ENCODE assay signal across 8 mouse cellular contexts in the genomic region with DNA sequence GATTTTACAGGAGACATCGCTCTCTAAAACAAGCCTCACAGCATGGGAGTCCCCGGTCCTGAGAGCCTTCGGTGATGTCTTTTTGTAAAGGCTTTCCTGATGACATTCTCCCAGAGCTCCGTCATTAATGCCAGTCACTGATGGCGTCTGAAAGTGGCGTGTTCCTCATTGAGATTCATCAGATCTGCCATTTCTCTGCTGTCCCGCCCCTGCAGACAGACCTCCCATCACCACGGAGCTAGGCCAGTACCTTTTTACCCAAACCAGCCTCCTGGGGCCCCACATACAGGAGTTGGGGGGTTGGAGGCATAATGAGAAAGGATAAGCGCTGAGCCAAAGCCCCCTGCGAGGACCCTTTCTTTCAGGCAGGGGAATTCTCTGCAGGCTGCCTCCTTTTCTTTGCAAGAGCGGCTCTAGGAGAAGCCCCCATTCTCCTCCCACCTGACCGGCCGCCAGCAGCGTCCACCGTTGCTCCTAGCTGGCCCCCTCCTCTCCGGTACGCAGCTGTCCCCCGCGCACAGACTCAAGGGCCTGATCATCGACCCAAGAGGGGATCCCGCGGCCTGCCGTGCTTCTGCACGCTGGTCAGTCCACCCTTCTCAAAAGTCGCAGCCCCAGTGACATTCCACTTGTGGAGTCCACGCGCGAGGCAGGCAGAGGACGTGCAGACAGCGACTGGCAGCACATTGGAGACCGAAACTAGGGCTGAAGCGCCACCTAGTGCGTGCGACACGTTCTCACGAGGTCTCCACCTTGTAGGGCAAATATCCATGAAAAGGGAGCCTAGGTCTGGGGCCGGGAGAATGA. TPM values are rescaled to one million over a fixed set of nuclear protein-coding genes. Genes with fewer than 3 reads are reported as not detected.
A peak's percentile ranks its signal among the peaks of the same experiment; 100 is the strongest.
DNase-seq lines count a peak whose midpoint lies in the region; ATAC-seq lines count a peak whose summit lies in the region.

No protein-coding gene starts in this region.

- no peak for ATAC-seq in erythroblast, adult 5-6 weeks (replicated peaks; ENCODE audit: low FRiP score, poor library complexity, severe bottlenecking)
- peak; percentile 65 for ATAC-seq in intestine, embryonic 14.5 days (replicated peaks; ENCODE audit: low FRiP score, low TSS enrichment, low read depth)
- peak; percentile 80 for ATAC-seq in midbrain, embryonic 11.5 days (ENCODE audit: low FRiP score)

- peaks cover 24% of the 10 kb centered on the region for H3K4me1 ChIP-seq in erythroblast, embryonic 14.5 days (ENCODE audit: control insufficient read depth)
- H3K4me1 ChIP-seq in intestine, embryonic 14.5 days (replicated peaks; ENCODE audit: control insufficient read depth, insufficient read depth, low read length): peaks cover 18% of the 10 kb centered on the region
- peaks cover 27% of the 10 kb centered on the region for H3K4me1 ChIP-seq in limb, embryonic 10.5 days
- H3K4me1 ChIP-seq in midbrain, embryonic 11.5 days (ENCODE audit: control insufficient read depth, insufficient read depth, low read length): peaks cover 47% of the 10 kb centered on the region

- peak overlapping the region; percentile 10; the same call in 1 of the 2 replicates for H3K9ac ChIP-seq in intestine, embryonic 14.5 days (ENCODE audit: low read length)
- peak overlapping the region; percentile 53; the same call in 1 of the 2 replicates for H3K9ac ChIP-seq in midbrain, embryonic 11.5 days (ENCODE audit: low read length)

- no peak overlapping the region for H3K27ac ChIP-seq in intestine, embryonic 14.5 days (ENCODE audit: low read depth)
- H3K27ac ChIP-seq in limb, embryonic 10.5 days: 0 out of 2 replicates have a peak overlapping the region, but pooled peaks have one; percentile 34
- peak overlapping the region; percentile 67; the same call in 1 of the 2 replicates for H3K27ac ChIP-seq in midbrain, embryonic 11.5 days (ENCODE audit: low read depth, low read length)

- peak overlapping the region; percentile 71 for H3K4me2 ChIP-seq in intestine, embryonic 14.5 days (ENCODE audit: low read length)
- H3K4me2 ChIP-seq in midbrain, embryonic 11.5 days: peak overlapping the region; percentile 89

- H3K27me3 ChIP-seq in erythroblast, embryonic 14.5 days (ENCODE audit: control insufficient read depth): peaks cover 68% of the 10 kb centered on the region
- peaks cover 54% of the 10 kb centered on the region for H3K27me3 ChIP-seq in intestine, embryonic 14.5 days (replicated peaks; ENCODE audit: control insufficient read depth, insufficient read depth, low read length)
- H3K27me3 ChIP-seq in limb, embryonic 10.5 days (ENCODE audit: low read depth, poor library complexity, severe bottlenecking): peaks cover 84% of the 10 kb centered on the region
- H3K27me3 ChIP-seq in midbrain, embryonic 11.5 days (ENCODE audit: control insufficient read depth, insufficient read depth, low read length): peaks cover 17% of the 10 kb centered on the region

- peak overlapping the region; percentile 47 for H3K4me3 ChIP-seq in erythroblast, embryonic 14.5 days (replicated peaks)
- H3K4me3 ChIP-seq in intestine, embryonic 14.5 days (ENCODE audit: low read depth, low read length): peak overlapping the region; percentile 40
- H3K4me3 ChIP-seq in limb, embryonic 10.5 days: peak overlapping the region; percentile 56
- H3K4me3 ChIP-seq in midbrain, embryonic 11.5 days (ENCODE audit: low read depth, low read length): peak overlapping the region; percentile 60

- DNase-seq in cerebellum, postnatal 14 days: peak; percentile 86 to 89
- DNase-seq in gastrocnemius, adult 8-10 months (ENCODE audit: low spot score in 2 of 2): peak; percentile 32 to 47
- peak; percentile 84 for DNase-seq in intestine, embryonic 14.5 days (ENCODE audit: low spot score)
- peak; percentile 83 for DNase-seq in limb, embryonic 10.5 days (ENCODE audit: low spot score)
- DNase-seq in midbrain, embryonic 11.5 days (ENCODE audit: low spot score, missing footprints): peak; percentile 97
- peak; percentile 79 for DNase-seq in right cerebral cortex, postnatal 4 days

- H3K36me3 ChIP-seq in erythroblast, embryonic 14.5 days (ENCODE audit: control insufficient read depth): no peaks in the 10 kb centered on the region
- H3K36me3 ChIP-seq in intestine, embryonic 14.5 days (ENCODE audit: control insufficient read depth, insufficient read depth, low read length): no peaks in the 10 kb centered on the region
- H3K36me3 ChIP-seq in limb, embryonic 10.5 days: no peaks in the 10 kb centered on the region
- H3K36me3 ChIP-seq in midbrain, embryonic 11.5 days (ENCODE audit: control insufficient read depth, insufficient read depth, low read length): no peaks in the 10 kb centered on the region

- WGBS in intestine, embryonic 14.5 days: under 1% methylated on average over 37 of the region's 37 CpGs
- under 1% methylated on average over 37 of the region's 37 CpGs for WGBS in limb, embryonic 10.5 days
- WGBS in midbrain, embryonic 11.5 days: 0% methylated on average over 37 of the region's 37 CpGs

- peaks cover 8% of the 10 kb centered on the region; the same call in 1 of the 2 replicates for H3K9me3 ChIP-seq in erythroblast, embryonic 14.5 days (ENCODE audit: control insufficient read depth, low read length)
- no peaks in the 10 kb centered on the region for H3K9me3 ChIP-seq in intestine, embryonic 14.5 days (ENCODE audit: control insufficient read depth, low read length)
- no peaks in the 10 kb centered on the region for H3K9me3 ChIP-seq in limb, embryonic 10.5 days (replicated peaks)
- no peaks in the 10 kb centered on the region for H3K9me3 ChIP-seq in midbrain, embryonic 11.5 days (ENCODE audit: control insufficient read depth, low read length)

RNA-seq across cellular contexts. Expression of gene Fgf15, which starts 0.8 kb away (rescaled TPM):
- not detected in 2 replicates for polyA plus RNA-seq in erythroblast, embryonic 14.5 days (2012)
- total RNA-seq in erythroblast, adult 5-6 weeks (2015; ENCODE audit: low replicate concordance): not detected in 2 replicates
- total RNA-seq in erythroblast, adult 5-6 weeks (2017; ENCODE audit: low replicate concordance): not detected in 2 replicates
- total RNA-seq in gastrocnemius, adult 8-10 months (2022): not detected
- not detected in 2 replicates for polyA plus RNA-seq in intestine, embryonic 14.5 days (2014; fragmentation: Nextera tagmentation; extraction: Ambion mirVana)
- 0.35 and 0.70 TPM in 2 replicates for polyA plus RNA-seq in limb, embryonic 10.5 days (2016; fragmentation: Nextera tagmentation; extraction: Ambion mirVana)
- polyA plus RNA-seq in midbrain, embryonic 11.5 days (2014; fragmentation: Nextera tagmentation; extraction: Ambion mirVana): 89.0 and 104 TPM in 2 replicates

RNA-seq across cellular contexts. Expression of gene LTO1, which starts 19.4 kb away (rescaled TPM):
- polyA plus RNA-seq in erythroblast, embryonic 14.5 days (2012): 1.7 and 2.6 TPM in 2 replicates
- 1.2 and 7.5 TPM in 2 replicates for total RNA-seq in erythroblast, adult 5-6 weeks (2015; ENCODE audit: low replicate concordance)
- total RNA-seq in erythroblast, adult 5-6 weeks (2017; ENCODE audit: low replicate concordance): 8.3 and 16.6 TPM in 2 replicates
- total RNA-seq in gastrocnemius, adult 8-10 months (2022): 1 to 10 TPM; 7.8 to 8.9 (median 8.7) TPM
- polyA plus RNA-seq in intestine, embryonic 14.5 days (2014; fragmentation: Nextera tagmentation; extraction: Ambion mirVana): 19.0 and 19.1 TPM in 2 replicates
- 23.4 and 27.2 TPM in 2 replicates for polyA plus RNA-seq in limb, embryonic 10.5 days (2016; fragmentation: Nextera tagmentation; extraction: Ambion mirVana)
- 28.0 TPM in 2 replicates for polyA plus RNA-seq in midbrain, embryonic 11.5 days (2014; fragmentation: Nextera tagmentation; extraction: Ambion mirVana)

RNA-seq across cellular contexts. Expression of gene Ccnd1, which starts 44.2 kb away (rescaled TPM):
- 0.08 TPM in 2 replicates for polyA plus RNA-seq in erythroblast, embryonic 14.5 days (2012)
- total RNA-seq in erythroblast, adult 5-6 weeks (2015; ENCODE audit: low replicate concordance): 1.2 and 1.5 TPM in 2 replicates
- total RNA-seq in erythroblast, adult 5-6 weeks (2017; ENCODE audit: low replicate concordance): 0.51 and 2.0 TPM in 2 replicates
- 1 to 10 TPM; 2.3 to 6.9 (median 4.0) TPM for total RNA-seq in gastrocnemius, adult 8-10 months (2022)
- polyA plus RNA-seq in intestine, embryonic 14.5 days (2014; fragmentation: Nextera tagmentation; extraction: Ambion mirVana): 83.8 and 94.8 TPM in 2 replicates
- 152 and 160 TPM in 2 replicates for polyA plus RNA-seq in limb, embryonic 10.5 days (2016; fragmentation: Nextera tagmentation; extraction: Ambion mirVana)
- polyA plus RNA-seq in midbrain, embryonic 11.5 days (2014; fragmentation: Nextera tagmentation; extraction: Ambion mirVana): 285 and 288 TPM in 2 replicates

RNA-seq across cellular contexts. Expression of gene Fgf4, which starts 48.3 kb away (rescaled TPM):
- polyA plus RNA-seq in erythroblast, embryonic 14.5 days (2012): not detected in 2 replicates
- total RNA-seq in erythroblast, adult 5-6 weeks (2015; ENCODE audit: low replicate concordance): 1.7 TPM in 1 of 2 replicates, not detected in the other
- not detected in 2 replicates for total RNA-seq in erythroblast, adult 5-6 weeks (2017; ENCODE audit: low replicate concordance)
- total RNA-seq in gastrocnemius, adult 8-10 months (2022): not detected
- not detected in 2 replicates for polyA plus RNA-seq in intestine, embryonic 14.5 days (2014; fragmentation: Nextera tagmentation; extraction: Ambion mirVana)
- 1.5 and 3.2 TPM in 2 replicates for polyA plus RNA-seq in limb, embryonic 10.5 days (2016; fragmentation: Nextera tagmentation; extraction: Ambion mirVana)
- not detected in 2 replicates for polyA plus RNA-seq in midbrain, embryonic 11.5 days (2014; fragmentation: Nextera tagmentation; extraction: Ambion mirVana)

RNA-seq across cellular contexts. Expression of gene Fgf3, which starts 57.6 kb away (rescaled TPM):
- 0.02 TPM in 2 replicates for polyA plus RNA-seq in erythroblast, embryonic 14.5 days (2012)
- 1.7 and 2.3 TPM in 2 replicates for total RNA-seq in erythroblast, adult 5-6 weeks (2015; ENCODE audit: low replicate concordance)
- 1.0 TPM in 1 of 2 replicates, not detected in the other for total RNA-seq in erythroblast, adult 5-6 weeks (2017; ENCODE audit: low replicate concordance)
- not detected for total RNA-seq in gastrocnemius, adult 8-10 months (2022)
- not detected in 2 replicates for polyA plus RNA-seq in intestine, embryonic 14.5 days (2014; fragmentation: Nextera tagmentation; extraction: Ambion mirVana)
- polyA plus RNA-seq in limb, embryonic 10.5 days (2016; fragmentation: Nextera tagmentation; extraction: Ambion mirVana): 0.41 and 0.46 TPM in 2 replicates
- polyA plus RNA-seq in midbrain, embryonic 11.5 days (2014; fragmentation: Nextera tagmentation; extraction: Ambion mirVana): 1.1 TPM in 2 replicates

Comparison
In these comparisons a context has a peak if more than half of its experiments do, and no peak if none do; other contexts are left out.
1. DNase-seq: peak in every context shown above with its lines; median percentile 97 in midbrain, embryonic 11.5 days; 88 in cerebellum, postnatal 14 days; 84 in intestine, embryonic 14.5 days; 83 in limb, embryonic 10.5 days; 79 in right cerebral cortex, postnatal 4 days; 40 in gastrocnemius, adult 8-10 months.
2. RNA of gene Fgf15, which starts 0.8 kb away (polyA plus RNA-seq): 89.0 to 104 TPM in midbrain, embryonic 11.5 days; 0.35 to 0.70 TPM in limb, embryonic 10.5 days, not detected in erythroblast, embryonic 14.5 days and not detected in intestine, embryonic 14.5 days; every median in the first group is over 10 times any median in the second.
3. RNA of gene Ccnd1, which starts 44.2 kb away (polyA plus RNA-seq): 285 to 288 TPM in midbrain, embryonic 11.5 days, 152 to 160 TPM in limb, embryonic 10.5 days and 83.8 to 94.8 TPM in intestine, embryonic 14.5 days; 0.08 TPM in erythroblast, embryonic 14.5 days; every median in the first group is over 10 times any median in the second.
4. Peak in every context shown above with its lines, with median percentiles within 50 percentile points of each other: H3K4me3 ChIP-seq.